Comparison of ENCODE assay signal across 8 mouse cellular contexts in the genomic region with DNA sequence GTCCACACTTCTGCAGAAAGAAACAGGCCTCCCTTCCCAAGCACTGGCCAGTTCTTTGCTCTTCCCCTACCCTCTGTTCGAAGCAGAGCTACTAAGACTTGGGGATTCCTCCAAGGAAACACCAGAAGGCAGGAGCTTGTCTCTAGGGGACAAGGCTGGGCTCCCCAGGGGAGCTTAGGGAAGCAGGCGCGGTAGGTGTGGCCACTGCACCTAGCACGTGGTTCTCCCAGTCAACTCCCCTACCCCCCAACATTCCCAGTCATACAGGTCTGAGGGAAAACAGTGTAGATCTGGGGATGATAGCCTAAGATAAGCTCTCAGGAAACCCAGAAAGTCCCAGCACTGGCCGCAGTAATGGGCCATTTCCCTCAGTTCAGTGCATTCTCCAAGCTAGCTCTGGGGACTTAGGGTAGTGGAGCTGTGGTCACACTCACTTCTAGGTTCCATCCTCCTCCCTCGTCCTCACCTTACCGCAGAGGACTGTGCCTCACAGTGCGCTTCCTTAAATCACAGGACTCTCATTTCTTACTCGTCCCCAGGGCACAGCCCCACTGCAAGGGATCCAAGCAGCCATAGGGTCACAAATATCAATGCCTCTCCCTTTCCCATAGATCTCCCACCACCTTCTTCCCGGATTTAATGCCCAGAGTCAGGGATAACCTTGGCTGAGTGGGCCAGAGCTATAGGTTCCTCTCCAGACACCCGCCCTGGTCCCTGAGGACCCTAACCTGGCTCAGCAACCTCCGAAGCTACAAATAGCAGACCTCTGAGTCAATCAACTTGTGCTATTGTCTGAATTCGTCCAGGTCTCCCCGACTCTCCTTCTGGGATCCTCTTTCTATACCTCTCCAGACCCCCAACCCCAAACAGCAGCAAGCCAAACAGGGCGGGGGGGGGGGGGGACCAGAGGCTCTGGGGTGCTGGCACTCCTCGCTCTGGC.
DNase-seq lines count a peak whose midpoint lies in the region; ATAC-seq and TF ChIP-seq lines count a peak whose summit lies in the region.

No protein-coding gene starts in this region.

- DNase-seq in kidney, postnatal 0 days (ENCODE audit: low spot score) = no peak
- no peak for DNase-seq in kidney, postnatal 25 days
- DNase-seq in naive thymus-derived CD4-positive, alpha-beta T cell, adult 2 months (ENCODE audit: low read depth) = peak; percentile 5
- DNase-seq in ovary, adult 18-20 months (ENCODE audit: low spot score) = no peak
- DNase-seq in gastrocnemius, postnatal 25 days = no peak
- no peak for DNase-seq in c-Kit-positive CD71-positive TER-119-positive erythroid progenitor cells, embryonic 14.5 days (ENCODE audit: low spot score)

- no peak for TF ChIP-seq CTCF in kidney, postnatal 0 days (IDR thresholded peaks at IDR 0.05; ENCODE audit: low read depth)

- H3K27me3 ChIP-seq in kidney, postnatal 0 days (ENCODE audit: insufficient read depth, low read length) = no peaks in the 10 kb centered on the region
- no peaks in the 10 kb centered on the region for H3K27me3 ChIP-seq in embryonic facial prominence, embryonic 15.5 days
- H3K27me3 ChIP-seq in intestine, embryonic 16.5 days (replicated peaks; ENCODE audit: control insufficient read depth, insufficient read depth, low read length) = no peaks in the 10 kb centered on the region

- ATAC-seq in kidney, postnatal 0 days (replicated peaks; ENCODE audit: low FRiP score, low read depth) = no peak
- no peak; the same call in 1 of the 2 replicates for ATAC-seq in embryonic facial prominence, embryonic 15.5 days (ENCODE audit: insufficient number of reproducible peaks, low FRiP score, low TSS enrichment, low read depth)
- peak; percentile 39 for ATAC-seq in intestine, embryonic 16.5 days

- 27% methylated on average over 16 of the region's 16 CpGs for WGBS in kidney, postnatal 0 days
- WGBS in embryonic facial prominence, embryonic 15.5 days = 19% methylated on average over 16 of the region's 16 CpGs
- WGBS in intestine, embryonic 16.5 days = 21% methylated on average over 16 of the region's 16 CpGs

- peak overlapping the region; percentile 88 for H3K4me2 ChIP-seq in kidney, postnatal 0 days (ENCODE audit: low read length)
- H3K4me2 ChIP-seq in embryonic facial prominence, embryonic 15.5 days (replicated peaks) = peak overlapping the region; percentile 89
- peak overlapping the region; percentile 89 for H3K4me2 ChIP-seq in intestine, embryonic 16.5 days (ENCODE audit: low read depth, low read length)

- peak overlapping the region; percentile 43 for H3K4me3 ChIP-seq in kidney, postnatal 0 days (replicated peaks; ENCODE audit: low read depth, low read length)
- peak overlapping the region; percentile 48 for H3K4me3 ChIP-seq in embryonic facial prominence, embryonic 15.5 days (replicated peaks)
- peak overlapping the region; percentile 60 for H3K4me3 ChIP-seq in intestine, embryonic 16.5 days (ENCODE audit: low read length)

- H3K9me3 ChIP-seq in kidney, postnatal 0 days (replicated peaks; ENCODE audit: low read length) = no peaks in the 10 kb centered on the region
- H3K9me3 ChIP-seq in embryonic facial prominence, embryonic 15.5 days (replicated peaks) = no peaks in the 10 kb centered on the region
- no peaks in the 10 kb centered on the region for H3K9me3 ChIP-seq in intestine, embryonic 16.5 days (ENCODE audit: control insufficient read depth, low read length)

- H3K9ac ChIP-seq in kidney, postnatal 0 days (ENCODE audit: low read depth, low read length) = peak overlapping the region; percentile 60
- no peak overlapping the region for H3K9ac ChIP-seq in embryonic facial prominence, embryonic 15.5 days
- peak overlapping the region; percentile 74 for H3K9ac ChIP-seq in intestine, embryonic 16.5 days (ENCODE audit: low read depth, low read length)

- H3K27ac ChIP-seq in kidney, postnatal 0 days = no peak overlapping the region
- no peak overlapping the region; the same call in 1 of the 2 replicates for H3K27ac ChIP-seq in embryonic facial prominence, embryonic 15.5 days (replicated peaks)
- H3K27ac ChIP-seq in intestine, embryonic 16.5 days (ENCODE audit: low read length) = no peak overlapping the region

- H3K36me3 ChIP-seq in kidney, postnatal 0 days (ENCODE audit: insufficient read depth, low read length) = no peaks in the 10 kb centered on the region
- no peaks in the 10 kb centered on the region for H3K36me3 ChIP-seq in embryonic facial prominence, embryonic 15.5 days
- no peaks in the 10 kb centered on the region for H3K36me3 ChIP-seq in intestine, embryonic 16.5 days (ENCODE audit: control insufficient read depth, insufficient read depth, low read length)

- H3K4me1 ChIP-seq in kidney, postnatal 0 days (replicated peaks; ENCODE audit: insufficient read depth, low read length) = peaks cover 19% of the 10 kb centered on the region
- peaks cover 41% of the 10 kb centered on the region for H3K4me1 ChIP-seq in embryonic facial prominence, embryonic 15.5 days
- peaks cover 37% of the 10 kb centered on the region for H3K4me1 ChIP-seq in intestine, embryonic 16.5 days (ENCODE audit: control insufficient read depth, insufficient read depth, low read length)
